Mouse (Mus musculus) erythroblast, embryonic 14.5 days (primary cell): ENCODE data around the gene Slc25a25.

Experiments
- GATA1 ChIP-seq: IDR thresholded peaks from 2 replicates; pipeline ENCODE4 v1.6.1; 2012; ENCODE audit warnings: low read length, inconsistent platforms, mixed read lengths
- TAL1 ChIP-seq: IDR thresholded peaks from 3 replicates; pipeline ENCODE4 v1.6.1; 2012; ENCODE audit warnings: low read length, inconsistent platforms, mixed read lengths

- TF ChIP-seq GATA1 (no peak), TAL1 (no peak)
Measured at GRCm38 (mm10) chr2:32420647-32421046, 30.6 kb downstream of the Slc25a25 start.
